Mouse (Mus musculus) testis, adult 2 months (tissue): ENCODE results near the gene Bag1.

ENCODE experiments used
- CTCF ChIP-seq: fragments of 200-500 bp; IDR thresholded peaks from 2 replicates; pipeline ENCODE4 v1.5.1; 2012; ENCODE audit warnings: low read depth, mild to moderate bottlenecking, inconsistent platforms, low read length, moderate library complexity; ENCODE audit not compliant: control insufficient read depth, insufficient read depth, insufficient replicate concordance
- POLR2A ChIP-seq: fragments of 200-500 bp; IDR thresholded peaks from 2 replicates; pipeline ENCODE4 v1.6.1; 2012; ENCODE audit warnings: low read depth, mild to moderate bottlenecking, inconsistent platforms, low read length, moderate library complexity; ENCODE audit not compliant: control insufficient read depth

GRCm38 (mm10) chr4:40970592-40970841 lies 22.4 kb upstream of the Bag1 start:
- TF ChIP-seq CTCF (no peak), POLR2A (no peak)
